Mouse (Mus musculus) hindbrain, embryonic 11.5 days (tissue): ENCODE measurements around the gene Smo. TPM values are rescaled to one million over a fixed set of nuclear protein-coding genes. Genes with fewer than 3 reads are reported as not detected.

Experiments
- ATAC-seq: fragments of 200-750 bp; cut with Nextera tagmentation; 2 replicates; pipeline ENCODE4 v1.8.0; 2017; ENCODE audit warnings: mild to moderate bottlenecking, moderate TSS enrichment, moderate library complexity; ENCODE audit not compliant: low FRiP score
- DNase-seq: peaks from one replicate; pipeline ENCODE4 v3.0.0-alpha.2; 2015; ENCODE audit warnings: low spot score
- H3K27ac ChIP-seq: fragments of 300-500 bp; sonication (generic); 2 replicates; pipeline ENCODE4 v1.5.1; 2014; ENCODE audit warnings: mild to moderate bottlenecking, low read depth, low read length
- H3K27me3 ChIP-seq: fragments of 300-500 bp; sonication (generic); 2 replicates; pipeline ENCODE4 v1.6.1; 2014; ENCODE audit warnings: mild to moderate bottlenecking, low read length, moderate library complexity, mixed read lengths; ENCODE audit not compliant: control insufficient read depth, insufficient read depth
- H3K36me3 ChIP-seq: fragments of 300-500 bp; sonication (generic); 2 replicates; pipeline ENCODE4 v1.6.1; 2014; ENCODE audit warnings: mild to moderate bottlenecking, low read length, moderate library complexity, mixed read lengths; ENCODE audit not compliant: control insufficient read depth, insufficient read depth
- H3K4me1 ChIP-seq: fragments of 300-500 bp; sonication (generic); replicated peaks from 2 replicates; pipeline ENCODE4 v1.6.1; 2014; ENCODE audit warnings: low read length, mixed read lengths; ENCODE audit not compliant: control insufficient read depth, insufficient read depth
- H3K4me2 ChIP-seq: fragments of 300-500 bp; sonication (generic); replicated peaks from 2 replicates; pipeline ENCODE4 v1.6.1; 2014; ENCODE audit warnings: mild to moderate bottlenecking, low read depth, low read length
- H3K4me3 ChIP-seq: fragments of 300-500 bp; sonication (generic); 2 replicates; pipeline ENCODE4 v1.5.1; 2014; ENCODE audit warnings: low read depth, low read length
- H3K9ac ChIP-seq: fragments of 300-500 bp; sonication (generic); 2 replicates; pipeline ENCODE4 v1.6.1; 2014; ENCODE audit warnings: low read depth, low read length
- H3K9me3 ChIP-seq: fragments of 300-500 bp; sonication (generic); 2 replicates; pipeline ENCODE4 v1.6.1; 2016; ENCODE audit warnings: low read length; ENCODE audit not compliant: control insufficient read depth
- WGBS: fragments of 180-500 bp; shearing (Covaris S2); extraction: QIAGEN DNeasy Blood & Tissue Kit; methylation state at CpG from one replicate; pipeline ENCODE4 v1.1.7; 2014; 5-methylcytosine and 5-hydroxymethylcytosine counted together
- polyA plus RNA-seq: library from polyadenylated mRNA; unstranded; fragments of >200 nt; fragmentation: Nextera tagmentation; extraction: Ambion mirVana; gene quantifications from 2 replicates; pipeline ENCODE4 v1.2.1, GENCODE M21; 2014

Gene Smo
- polyA plus RNA-seq, 1 experiment from 2014 or later = 39.3 TPM

DNA sequence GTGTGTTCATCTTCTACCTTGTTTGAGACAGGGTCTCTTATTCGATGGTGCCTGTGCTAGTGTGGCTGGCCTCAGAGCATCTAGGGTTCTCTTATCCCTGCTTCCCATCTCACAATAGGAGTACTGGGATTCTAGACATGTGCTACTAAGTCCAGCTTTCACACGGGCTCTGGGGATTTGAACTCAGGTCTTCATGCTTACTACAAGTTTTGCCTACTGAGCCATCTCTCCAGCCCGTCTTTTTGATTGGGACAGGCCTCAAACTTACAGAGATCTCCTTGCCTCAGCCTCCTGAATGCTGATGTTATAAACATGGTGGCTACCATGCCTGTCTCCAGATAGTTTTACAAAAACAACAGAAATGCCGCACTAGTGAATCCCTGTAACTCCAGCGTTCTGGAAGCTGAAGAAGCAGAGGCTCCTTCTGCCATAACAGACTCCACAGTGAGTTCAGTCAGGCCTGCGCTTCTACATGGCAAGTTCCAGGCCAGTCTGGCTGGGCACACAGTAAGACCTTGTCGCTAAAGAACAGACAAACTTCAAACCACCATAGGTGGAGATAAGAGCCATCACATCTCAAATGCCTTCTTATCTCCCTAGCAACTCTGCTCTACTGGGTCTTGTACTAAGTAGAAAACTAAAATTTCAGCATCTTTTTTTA, 36.1 kb upstream of the Smo start:
- no peaks in the 10 kb centered on the region for H3K36me3 ChIP-seq
- DNase-seq (no peak), ATAC-seq (no peak)
- H3K27ac ChIP-seq = no peak overlapping the region
- no peaks in the 10 kb centered on the region for H3K27me3 ChIP-seq
- no peak overlapping the region for H3K4me3 ChIP-seq
- H3K9ac ChIP-seq = no peak overlapping the region
- no peaks in the 10 kb centered on the region for H3K4me1 ChIP-seq
- H3K9me3 ChIP-seq = no peaks in the 10 kb centered on the region
- H3K4me2 ChIP-seq = no peak overlapping the region
- 91% methylated on average over 7 of the region's 7 CpGs for WGBS

DNA sequence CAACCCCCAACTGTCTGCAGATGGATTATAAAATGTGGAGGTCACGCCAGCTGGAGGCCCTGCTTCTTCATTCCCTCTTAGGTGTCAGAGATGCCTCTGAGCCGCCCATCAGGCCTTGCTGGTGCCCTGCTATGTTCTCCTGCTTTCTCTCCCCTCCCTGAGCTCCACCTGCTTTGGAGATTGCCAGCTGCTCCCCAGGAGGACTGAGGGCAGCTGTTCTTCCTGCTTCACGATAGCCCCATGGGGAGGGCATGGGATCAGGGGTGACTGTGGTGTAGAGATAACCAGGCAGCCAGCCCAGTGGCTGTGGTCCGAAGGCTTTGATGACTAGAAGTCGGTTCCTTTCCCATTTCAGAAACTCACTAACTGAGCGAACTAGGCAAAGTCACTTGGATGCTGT, 34.3 kb upstream of the Smo start:
- no peaks in the 10 kb centered on the region for H3K4me1 ChIP-seq
- 67% methylated on average over 6 of the region's 6 CpGs for WGBS
- no peaks in the 10 kb centered on the region for H3K27me3 ChIP-seq
- no peak for ATAC-seq
- H3K9ac ChIP-seq = no peak overlapping the region
- H3K9me3 ChIP-seq = no peaks in the 10 kb centered on the region
- no peak for DNase-seq
- no peaks in the 10 kb centered on the region for H3K36me3 ChIP-seq
- H3K4me3 ChIP-seq = no peak overlapping the region
- no peak overlapping the region for H3K27ac ChIP-seq
- H3K4me2 ChIP-seq = no peak overlapping the region

DNA sequence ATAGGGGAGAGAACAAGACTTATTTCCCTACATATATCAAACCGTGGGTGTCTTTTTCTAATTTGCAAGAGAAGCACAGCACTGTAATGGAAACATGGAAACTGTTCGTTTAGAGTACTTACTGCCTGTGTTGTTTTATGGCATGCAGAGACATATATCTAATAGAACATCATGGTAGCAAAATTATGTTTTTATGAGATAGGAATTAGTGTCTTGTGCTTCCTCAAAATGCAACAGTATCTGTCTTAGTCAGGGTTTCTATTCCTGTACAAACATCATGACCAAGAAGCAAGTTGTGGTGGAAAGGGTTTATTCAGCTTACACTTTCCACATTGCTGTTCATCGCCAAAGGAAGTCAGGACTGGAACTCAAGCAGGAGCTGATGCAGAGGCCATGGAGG, 33.2 kb upstream of the Smo start:
- no peak overlapping the region for H3K9ac ChIP-seq
- H3K9me3 ChIP-seq = no peaks in the 10 kb centered on the region
- no peaks in the 10 kb centered on the region for H3K4me1 ChIP-seq
- no peaks in the 10 kb centered on the region for H3K27me3 ChIP-seq
- DNase-seq = no peak
- H3K4me2 ChIP-seq = no peak overlapping the region
- no peak overlapping the region for H3K4me3 ChIP-seq
- no peak overlapping the region for H3K27ac ChIP-seq
- 91% methylated on average over 3 of the region's 3 CpGs for WGBS
- no peaks in the 10 kb centered on the region for H3K36me3 ChIP-seq
- ATAC-seq = no peak

DNA sequence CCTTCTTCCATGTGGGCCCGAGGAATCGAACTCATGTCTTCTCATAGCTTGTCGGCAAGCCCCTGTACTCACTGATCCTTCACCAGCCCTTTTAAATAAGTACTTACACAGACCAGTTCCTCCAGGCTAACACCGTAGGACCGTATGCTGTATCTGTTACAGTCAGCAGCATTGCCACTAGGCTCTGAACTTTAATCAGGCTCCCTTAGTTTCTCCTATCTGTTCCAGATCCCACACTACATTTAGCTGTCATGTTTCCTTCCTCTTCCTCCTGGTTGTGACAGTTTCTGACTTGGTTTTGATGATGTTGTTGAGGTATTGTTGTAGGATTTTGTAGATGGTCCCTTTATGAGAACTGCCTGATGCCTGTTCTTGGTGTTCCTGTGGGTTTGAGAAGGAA, 31.2 kb upstream of the Smo start:
- WGBS = 85% methylated on average over 5 of the region's 5 CpGs
- H3K36me3 ChIP-seq = no peaks in the 10 kb centered on the region
- H3K4me1 ChIP-seq = no peaks in the 10 kb centered on the region
- ATAC-seq (no peak), DNase-seq (no peak)
- no peak overlapping the region for H3K4me3 ChIP-seq
- no peak overlapping the region for H3K4me2 ChIP-seq
- no peak overlapping the region for H3K9ac ChIP-seq
- H3K9me3 ChIP-seq = no peaks in the 10 kb centered on the region
- H3K27me3 ChIP-seq = no peaks in the 10 kb centered on the region
- no peak overlapping the region for H3K27ac ChIP-seq

DNA sequence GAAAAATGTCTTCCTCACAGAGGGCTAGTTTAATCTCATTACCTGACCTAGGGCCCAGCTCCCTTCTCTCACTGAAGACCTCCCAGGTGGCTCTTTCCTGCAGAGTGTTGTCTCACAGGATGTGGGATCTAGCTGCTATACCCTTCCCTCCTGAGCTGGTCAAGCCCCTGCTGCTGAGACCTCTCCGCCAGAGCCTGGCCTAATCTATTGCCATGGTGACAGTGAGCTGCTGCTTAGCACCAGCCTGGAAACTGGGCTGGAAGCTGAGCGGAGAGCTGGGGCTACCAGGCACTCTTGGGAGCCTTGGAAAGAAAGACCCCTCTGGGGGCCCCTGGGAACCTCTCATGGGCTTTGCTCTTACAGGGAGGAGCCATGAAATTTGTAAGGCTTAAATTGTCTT, 27.4 kb upstream of the Smo start:
- Histone ChIP-seq H3K4me2 (no peak overlapping the region), H3K27me3 (no peaks in the 10 kb centered on the region)

DNA sequence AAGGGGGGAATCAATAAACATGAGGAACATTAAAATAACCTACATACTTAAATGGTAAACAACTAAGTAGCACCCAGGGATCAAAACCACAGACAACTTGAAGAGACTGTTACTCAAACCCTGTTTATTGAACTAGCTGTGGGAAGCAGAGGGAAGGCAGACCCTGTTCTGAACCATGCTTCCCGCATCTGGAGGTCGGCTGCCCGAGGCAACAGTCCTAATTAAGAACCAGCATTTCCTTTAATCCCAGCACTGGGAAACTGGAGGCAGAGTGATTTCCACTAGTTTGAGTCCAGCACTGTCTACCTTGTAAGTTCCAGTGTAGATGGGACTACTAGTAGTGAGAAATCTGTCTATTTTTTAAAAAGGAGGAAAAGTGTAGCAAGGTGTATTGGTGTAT, 24.0 kb upstream of the Smo start:
- Histone ChIP-seq H3K4me3 (no peak overlapping the region), H3K4me2 (no peak overlapping the region), H3K36me3 (no peaks in the 10 kb centered on the region), H3K4me1 (no peaks in the 10 kb centered on the region), H3K27ac (no peak overlapping the region), H3K27me3 (no peaks in the 10 kb centered on the region), H3K9ac (no peak overlapping the region), H3K9me3 (no peaks in the 10 kb centered on the region)
- 62% methylated on average over 3 of the region's 3 CpGs for WGBS
- DNase-seq (no peak), ATAC-seq (no peak)

More for the DNA sequence above, 27.4 kb upstream of the Smo start:
- peak; percentile 83 for ATAC-seq
- 10% methylated on average over 2 of the region's 2 CpGs for WGBS
- Histone ChIP-seq H3K9me3 (no peaks in the 10 kb centered on the region), H3K36me3 (no peaks in the 10 kb centered on the region), H3K9ac (no peak overlapping the region), H3K4me3 (no peak overlapping the region), H3K27ac (no peak overlapping the region), H3K4me1 (no peaks in the 10 kb centered on the region)
- DNase-seq = peak; percentile 67

DNA sequence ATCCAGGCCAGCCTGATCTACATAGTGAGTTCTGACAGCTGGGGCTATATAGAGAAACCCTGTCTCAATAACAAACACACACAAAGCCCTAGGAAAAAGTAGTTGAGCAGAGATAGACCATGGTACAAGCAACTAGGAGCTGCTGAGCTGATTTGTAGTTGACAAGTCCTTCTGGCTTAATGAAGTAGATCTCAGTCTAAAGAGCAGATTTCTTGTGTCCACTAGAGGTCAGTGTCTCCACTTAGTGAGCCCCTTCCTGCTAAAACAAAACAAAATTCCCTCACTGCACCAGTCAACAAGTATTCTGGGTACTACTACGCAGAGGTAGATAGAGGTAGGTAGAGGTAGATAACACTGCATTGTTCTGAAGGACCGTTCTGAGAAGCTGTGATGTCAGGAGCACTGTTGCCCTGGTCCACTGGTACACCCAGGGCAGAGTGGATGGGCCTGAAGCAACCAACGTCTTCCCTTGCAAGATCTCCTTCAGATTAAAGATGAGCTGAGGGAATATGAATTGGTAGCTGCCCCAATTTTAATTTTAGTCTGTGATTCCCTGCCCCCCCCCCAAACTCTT, 23.2 kb upstream of the Smo start:
- H3K27me3 ChIP-seq = no peaks in the 10 kb centered on the region
- 0 out of 2 replicates have a peak, but pooled peaks have one; percentile 51 for ATAC-seq
- H3K4me3 ChIP-seq = no peak overlapping the region
- H3K36me3 ChIP-seq = no peaks in the 10 kb centered on the region
- WGBS = 52% methylated on average over 3 of the region's 3 CpGs
- DNase-seq = peak; percentile 60
- H3K4me2 ChIP-seq = no peak overlapping the region
- H3K4me1 ChIP-seq = no peaks in the 10 kb centered on the region
- H3K9ac ChIP-seq = no peak overlapping the region
- no peak overlapping the region for H3K27ac ChIP-seq
- no peaks in the 10 kb centered on the region for H3K9me3 ChIP-seq

DNA sequence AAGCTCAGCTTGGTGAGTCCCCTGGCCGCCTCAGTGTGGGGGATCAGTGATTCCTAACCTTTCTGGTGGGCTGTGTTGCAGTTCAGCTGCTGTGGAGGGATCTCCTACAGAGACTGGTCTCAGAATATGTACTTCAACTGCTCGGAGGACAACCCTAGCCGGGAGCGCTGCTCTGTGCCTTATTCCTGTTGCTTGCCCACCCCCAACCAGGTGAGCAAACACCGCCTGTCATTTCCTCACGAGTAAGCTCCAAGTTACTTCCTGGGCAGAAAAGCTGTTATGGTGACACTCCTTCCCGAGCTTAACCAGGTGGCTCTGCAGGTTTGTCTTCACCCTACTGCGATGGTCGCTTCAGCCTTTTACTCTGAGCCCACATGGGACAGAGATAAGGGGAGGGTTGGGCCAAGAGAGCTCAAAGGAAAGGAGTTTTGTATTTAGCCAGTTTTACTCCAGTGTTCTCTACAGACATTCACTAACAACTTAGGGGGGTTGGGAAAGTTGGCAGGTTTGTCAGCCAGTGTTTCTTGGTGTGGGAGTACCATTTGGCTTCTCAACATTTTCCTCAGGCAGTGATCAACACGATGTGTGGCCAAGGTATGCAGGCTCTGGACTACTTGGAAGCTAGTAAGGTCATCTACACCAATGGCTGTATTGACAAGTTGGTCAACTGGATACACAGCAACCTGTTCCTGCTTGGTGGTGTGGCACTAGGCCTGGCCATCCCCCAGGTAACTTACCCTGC, 18.5 kb upstream of the Smo start:
- Histone ChIP-seq H3K27ac (no peak overlapping the region), H3K4me2 (no peak overlapping the region), H3K4me3 (no peak overlapping the region), H3K4me1 (no peaks in the 10 kb centered on the region; the same call in 1 of the 2 replicates), H3K9ac (no peak overlapping the region), H3K9me3 (no peaks in the 10 kb centered on the region), H3K36me3 (no peaks in the 10 kb centered on the region), H3K27me3 (0 out of 2 replicates have a peak, but pooled peaks cover 4% of the 10 kb centered on the region)
- no peak for ATAC-seq
- 70% methylated on average over 10 of the region's 10 CpGs for WGBS
- DNase-seq = no peak
